Mouse (Mus musculus): ENCODE results near the gene Tubg2.
"Not testable (repeated sequence)": the region's sequence is repeated elsewhere in the genome, so short reads cannot be mapped to it uniquely, and the experiment has no call there.

The Tubg2 gene

DNA sequence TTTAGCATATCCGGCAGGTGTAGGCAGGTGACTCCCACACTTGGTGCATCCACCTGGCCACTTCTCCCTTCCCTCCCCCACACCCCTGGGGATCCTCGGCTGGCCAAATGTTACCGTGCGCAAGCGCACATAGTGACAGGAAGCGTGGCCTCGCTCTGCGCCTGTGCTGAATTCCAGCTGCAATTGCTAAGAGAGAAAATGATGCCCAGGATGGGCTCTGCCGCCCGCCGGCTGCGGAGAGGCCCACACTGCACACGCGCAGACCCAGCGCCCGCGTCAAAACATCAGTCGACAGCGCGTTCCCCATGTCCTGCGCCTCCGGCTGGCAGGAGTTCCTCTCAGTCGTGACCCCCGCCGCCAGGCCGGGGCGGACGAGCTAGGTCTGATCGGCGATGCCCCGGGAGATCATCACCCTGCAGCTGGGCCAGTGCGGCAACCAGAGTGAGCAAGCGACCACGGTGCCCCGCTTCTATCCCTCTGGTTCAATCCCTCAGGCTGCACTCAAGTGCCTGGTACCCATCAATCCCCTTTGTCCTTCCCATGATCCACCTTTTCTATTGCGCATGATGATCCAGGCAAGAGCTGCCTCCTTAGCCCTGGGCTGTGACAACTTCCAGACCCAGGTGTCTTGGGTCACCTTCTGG lies at the start of gene Tubg2:
Gene Tubg2 (plus strand): TSS at position 180 of the 644 bp plus-strand sequence.
- DNase-seq = peak; percentile 74 to 83

DNA sequence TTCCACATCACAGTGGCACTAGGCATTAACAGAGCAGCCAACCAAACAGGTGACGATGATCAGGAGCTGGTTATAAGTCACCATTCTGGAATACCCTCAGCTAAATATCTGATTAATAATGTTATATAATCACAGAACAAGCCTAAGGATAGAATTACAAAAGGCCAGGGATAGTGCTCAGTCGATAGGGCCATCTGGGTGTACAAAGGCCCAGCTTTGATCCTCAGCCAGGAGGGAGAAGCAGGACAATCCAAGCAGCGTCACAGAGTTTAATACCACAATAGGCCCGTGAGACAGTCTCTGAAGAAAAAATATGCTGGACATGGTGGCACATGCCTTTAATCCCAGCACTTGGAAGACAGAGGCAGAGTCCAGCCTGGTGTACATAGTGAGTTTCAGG lies 46.4 kb upstream of the Tubg2 start:
- no peak for DNase-seq

DNA sequence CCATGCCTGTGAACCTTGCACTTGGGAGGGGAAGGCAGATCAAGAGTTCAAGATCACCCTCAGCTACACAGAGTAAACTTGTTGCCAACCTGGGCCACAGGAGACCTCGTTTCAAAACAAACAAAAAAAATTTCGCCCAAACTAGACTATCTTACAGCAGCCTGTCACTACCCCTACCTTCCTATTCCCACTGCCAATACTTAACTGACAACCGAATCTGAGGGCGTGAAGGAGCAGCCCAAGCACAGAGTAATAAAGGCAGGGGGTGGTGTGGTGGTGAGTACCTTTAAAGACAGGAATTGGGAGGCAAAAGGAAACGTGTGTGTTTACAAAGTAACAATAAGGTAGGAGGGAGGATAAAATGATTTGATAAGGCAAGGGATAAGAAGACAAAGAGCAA lies 45.0 kb upstream of the Tubg2 start:
- no peak for DNase-seq

DNA sequence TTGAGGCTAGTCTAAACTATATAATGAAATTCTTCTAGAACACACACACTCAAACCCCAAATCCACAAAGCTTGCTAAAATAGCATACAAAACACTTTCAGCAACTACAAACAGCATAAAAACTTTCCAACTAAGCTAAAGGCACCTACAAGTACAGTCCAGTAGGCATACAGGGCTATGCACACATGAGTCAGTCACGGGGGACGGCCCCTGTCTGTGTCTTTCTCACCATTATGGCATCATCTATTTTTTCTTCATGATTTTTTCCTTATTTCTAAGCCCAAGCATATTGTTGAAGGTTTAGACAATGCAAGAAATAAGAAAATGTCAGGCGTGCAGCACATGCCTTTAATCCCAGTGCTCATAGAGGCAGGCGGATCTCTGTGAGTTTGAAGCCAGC lies 44.5 kb upstream of the Tubg2 start:
- no peak for DNase-seq

DNA sequence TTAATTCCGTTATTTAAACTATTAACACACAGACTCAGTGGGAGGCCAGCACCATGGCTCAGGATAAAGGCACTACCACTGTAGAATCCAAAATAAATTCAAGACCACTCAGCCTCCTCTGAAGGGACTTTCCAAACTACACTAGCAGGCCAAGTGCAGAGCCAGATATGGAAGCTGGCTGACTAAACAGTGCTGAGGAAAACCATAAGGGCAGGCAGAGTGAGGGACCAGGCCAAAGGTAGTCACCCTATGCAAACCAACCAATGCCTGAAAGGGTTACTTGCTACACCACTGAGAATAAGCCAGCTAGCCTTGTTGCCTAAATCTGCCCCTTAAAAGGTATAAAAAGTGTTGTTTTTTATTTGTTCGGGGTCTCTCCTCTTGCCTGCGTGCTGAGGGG lies 43.5 kb upstream of the Tubg2 start:
- DNase-seq = no peak

DNA sequence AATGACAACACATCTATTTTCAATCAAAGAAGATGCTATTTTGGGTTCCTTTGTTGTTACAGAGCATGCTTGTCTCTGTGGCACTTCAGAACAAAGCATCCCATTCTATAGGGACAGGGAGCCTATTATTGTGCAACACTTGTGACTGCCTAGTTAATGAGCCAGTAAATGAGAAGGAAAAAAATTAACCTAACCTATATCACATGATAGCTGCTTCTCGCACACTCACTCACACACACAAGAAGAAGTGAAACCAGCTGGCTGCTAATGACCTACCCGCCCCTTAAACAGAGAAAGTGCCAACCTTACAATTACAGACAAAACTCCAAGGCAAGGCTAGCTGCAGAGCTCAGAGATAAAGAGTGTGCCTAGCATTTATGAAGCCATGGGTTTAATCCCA lies 40.1 kb upstream of the Tubg2 start:
- DNase-seq = peak in 1 of 2 experiments; percentile 12

DNA sequence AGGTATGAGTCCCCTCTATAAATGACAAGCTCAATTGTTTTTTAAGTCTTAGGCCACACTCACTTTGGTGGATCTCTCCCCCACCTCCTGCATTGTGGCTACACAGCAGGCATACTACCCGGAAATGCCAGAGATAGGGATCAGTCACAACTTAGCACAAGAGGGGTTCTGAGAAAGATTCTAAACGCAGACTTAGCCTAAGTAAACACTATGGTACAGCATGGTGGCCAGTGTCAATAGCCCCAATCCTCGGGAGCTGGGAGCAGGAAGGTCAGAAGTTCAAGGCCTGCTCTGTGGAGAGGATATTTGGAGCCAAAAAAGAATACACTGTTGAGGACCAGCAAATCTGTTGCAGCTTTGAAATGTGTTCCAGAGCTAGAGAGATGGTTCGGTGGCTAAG lies 37.6 kb upstream of the Tubg2 start:
- DNase-seq = no peak

DNA sequence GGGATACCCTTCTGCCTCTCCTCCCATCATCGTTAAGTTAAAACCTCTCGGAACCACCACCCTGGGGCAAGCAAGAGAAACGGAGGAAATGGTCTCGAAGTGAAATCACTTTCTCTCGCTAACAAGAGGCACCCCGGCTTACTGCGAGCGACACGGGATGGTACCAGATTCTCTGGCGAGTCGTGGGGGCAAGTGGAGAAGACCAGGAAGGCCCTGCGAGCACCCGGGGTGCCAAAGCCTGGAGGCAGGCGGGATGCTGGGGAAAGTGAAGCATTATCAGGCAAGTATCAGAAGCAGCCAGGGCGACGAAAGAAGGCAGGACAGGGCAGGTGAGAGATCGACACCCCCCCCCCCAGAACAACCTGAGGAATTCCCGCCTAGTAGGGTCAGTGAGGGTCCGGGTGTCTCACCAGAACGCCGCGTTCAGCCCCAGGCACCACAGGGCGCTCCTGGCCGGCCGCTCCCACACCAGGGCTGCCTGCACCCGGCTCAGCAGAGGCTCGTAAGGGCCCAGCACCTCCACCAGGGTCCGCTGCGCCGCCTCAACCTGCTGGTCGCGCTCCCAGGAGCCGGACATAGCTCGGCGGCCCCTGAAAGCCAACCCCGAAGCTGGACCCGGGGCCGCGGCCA lies 36.5 kb upstream of the Tubg2 start:
- DNase-seq = no peak

DNA sequence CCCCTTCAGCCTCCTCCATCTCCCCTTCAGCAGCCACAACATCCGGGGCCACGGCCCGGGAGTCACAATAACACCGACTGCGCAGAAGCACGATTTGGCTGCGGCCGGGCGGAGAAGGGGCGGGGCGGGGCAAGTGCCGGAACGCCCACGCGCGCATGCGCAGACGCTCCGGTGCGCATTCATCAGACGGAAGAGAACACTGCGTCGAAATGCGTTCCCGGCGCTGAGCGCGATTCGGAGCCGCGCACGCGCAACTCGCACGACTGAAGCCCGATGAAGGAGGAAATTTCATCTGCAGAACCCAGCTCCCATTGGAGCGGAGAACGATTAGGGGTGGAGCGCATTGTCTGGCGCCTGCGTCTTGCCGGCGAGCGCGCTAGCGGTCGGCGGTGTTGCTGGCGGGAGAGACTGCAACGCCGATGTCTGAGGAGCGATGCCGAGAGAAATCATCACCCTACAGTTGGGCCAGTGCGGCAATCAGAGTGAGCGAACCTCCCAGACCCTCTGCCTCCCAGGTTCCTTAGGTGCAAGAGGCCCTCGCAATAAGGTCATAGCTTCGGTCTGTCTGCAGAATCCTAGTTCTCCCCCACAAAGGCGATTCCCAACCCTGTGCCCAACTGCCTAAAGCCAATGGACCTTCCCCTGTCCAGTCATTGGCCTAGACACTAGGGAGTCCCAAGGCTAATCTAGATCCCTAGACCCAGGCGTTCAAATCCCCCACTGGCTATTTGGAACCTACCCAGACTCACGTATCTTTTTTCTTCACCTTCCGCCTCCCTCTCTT lies 35.8 kb upstream of the Tubg2 start, which contains the start of the genes Retreg3 and Tubg1:
Gene Retreg3 (minus strand): TSS at position 133 of the 784 bp plus-strand sequence.
Gene Tubg1 (plus strand): TSS at position 178 of the 784 bp plus-strand sequence.
- DNase-seq = peak; percentile 99 to 100

DNA sequence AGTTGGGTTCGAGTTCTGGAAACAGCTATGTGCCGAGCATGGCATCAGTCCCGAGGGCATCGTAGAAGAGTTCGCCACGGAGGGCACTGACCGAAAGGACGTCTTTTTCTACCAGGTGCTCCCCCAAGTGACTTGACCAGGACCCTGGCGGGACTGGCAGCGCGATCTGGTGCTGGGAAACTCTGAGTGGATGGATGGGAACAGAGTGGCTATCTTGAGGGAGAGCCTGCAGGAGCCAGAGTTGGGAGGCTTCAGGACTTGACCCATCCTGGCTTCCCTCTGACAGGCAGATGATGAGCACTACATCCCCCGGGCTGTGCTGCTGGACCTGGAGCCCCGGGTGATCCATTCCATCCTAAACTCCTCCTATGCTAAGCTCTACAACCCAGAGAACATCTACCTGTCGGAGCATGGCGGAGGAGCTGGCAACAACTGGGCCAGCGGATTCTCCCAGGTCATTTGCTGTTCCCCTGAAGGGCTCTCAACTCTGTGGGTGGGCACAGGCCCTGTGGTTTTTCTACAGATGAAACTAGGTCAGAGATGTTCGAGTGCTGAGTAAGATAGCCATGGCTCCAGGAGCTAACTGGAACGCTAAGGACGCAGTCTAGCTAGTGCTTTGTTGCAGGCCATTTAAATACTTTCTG lies 35.0 kb upstream of the Tubg2 start:
- no peak for DNase-seq

DNA sequence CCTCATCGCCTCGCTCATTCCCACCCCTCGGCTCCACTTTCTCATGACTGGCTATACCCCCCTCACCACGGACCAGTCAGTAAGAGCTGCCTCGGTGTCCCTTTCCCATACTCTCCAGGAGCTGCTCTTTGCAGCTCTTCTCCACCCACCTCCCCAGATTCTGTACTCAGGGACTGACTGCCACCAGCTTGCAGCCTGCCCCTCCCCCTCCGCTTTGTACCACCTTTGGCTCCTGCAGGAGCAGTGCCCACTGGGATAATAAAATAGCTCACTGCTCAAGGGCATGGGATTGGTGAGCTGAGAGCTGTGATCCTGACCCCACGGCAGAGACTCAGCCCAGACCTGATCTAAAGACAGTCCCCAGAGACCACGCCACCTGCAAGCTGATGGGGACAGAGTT lies 31.2 kb upstream of the Tubg2 start:
- DNase-seq = peak in 1 of 2 experiments; percentile 25

DNA sequence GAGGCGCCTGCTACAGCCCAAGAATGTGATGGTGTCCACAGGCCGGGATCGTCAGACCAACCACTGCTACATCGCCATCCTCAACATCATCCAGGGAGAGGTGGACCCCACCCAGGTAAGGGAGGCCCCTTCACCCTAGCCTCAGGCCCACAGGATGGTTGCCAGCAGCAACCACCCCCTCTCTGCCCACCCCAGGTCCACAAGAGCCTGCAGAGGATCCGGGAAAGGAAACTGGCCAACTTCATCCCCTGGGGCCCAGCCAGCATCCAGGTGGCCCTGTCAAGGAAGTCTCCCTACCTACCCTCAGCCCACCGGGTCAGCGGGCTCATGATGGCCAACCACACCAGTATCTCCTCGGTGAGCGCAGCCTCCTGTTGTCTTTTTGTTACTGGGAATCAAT lies 30.7 kb upstream of the Tubg2 start:
- DNase-seq = not testable (repeated sequence)

DNA sequence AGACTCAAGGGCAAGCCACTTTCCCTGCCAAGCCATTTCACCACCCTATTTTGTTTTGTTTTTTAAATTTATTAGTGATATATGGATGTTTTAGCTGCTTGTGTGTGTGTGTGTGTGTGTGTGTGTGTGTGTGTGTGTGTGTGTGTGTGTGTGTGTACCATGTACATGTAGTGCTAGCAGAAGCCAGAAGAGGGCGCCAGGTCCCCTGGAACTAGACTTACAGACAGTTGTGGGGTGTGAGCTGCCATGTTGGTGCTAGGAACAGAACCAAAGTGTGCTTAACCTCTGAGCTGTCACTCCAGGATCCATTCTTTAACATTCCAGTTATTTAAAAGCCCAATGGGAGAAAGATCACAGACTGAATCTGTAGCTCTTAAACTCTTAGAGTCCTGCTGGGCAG lies 28.6 kb upstream of the Tubg2 start:
- peak; percentile 30 to 49 for DNase-seq

DNA sequence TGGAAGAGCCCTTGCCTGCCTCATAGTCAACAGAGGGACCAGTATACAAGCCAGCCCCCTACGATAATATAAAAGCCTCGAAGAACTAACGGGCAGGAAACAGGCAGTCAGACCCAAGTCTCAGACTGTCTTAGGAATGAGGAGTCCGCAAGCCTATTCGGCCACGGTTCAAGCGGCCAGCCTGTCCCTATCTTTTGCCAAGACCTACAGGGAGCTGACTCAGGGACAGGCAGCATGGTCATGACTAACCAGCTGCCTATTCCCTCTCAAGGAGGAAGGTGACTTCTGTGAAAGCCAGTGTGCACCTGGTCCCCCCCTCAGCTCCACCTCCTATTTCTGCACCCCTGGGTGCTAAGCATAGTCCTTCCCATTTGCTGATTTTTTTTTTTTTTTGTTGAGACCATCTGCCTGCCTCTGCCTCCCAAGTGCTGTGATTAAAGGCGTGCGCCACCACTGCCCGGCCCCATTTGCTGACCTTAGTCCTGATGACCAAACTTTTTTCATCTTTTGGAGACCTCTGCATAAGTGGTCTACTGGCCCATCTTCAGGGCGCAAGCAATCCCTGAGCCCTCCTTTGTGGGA lies 26.6 kb upstream of the Tubg2 start:
- no peak for DNase-seq

DNA sequence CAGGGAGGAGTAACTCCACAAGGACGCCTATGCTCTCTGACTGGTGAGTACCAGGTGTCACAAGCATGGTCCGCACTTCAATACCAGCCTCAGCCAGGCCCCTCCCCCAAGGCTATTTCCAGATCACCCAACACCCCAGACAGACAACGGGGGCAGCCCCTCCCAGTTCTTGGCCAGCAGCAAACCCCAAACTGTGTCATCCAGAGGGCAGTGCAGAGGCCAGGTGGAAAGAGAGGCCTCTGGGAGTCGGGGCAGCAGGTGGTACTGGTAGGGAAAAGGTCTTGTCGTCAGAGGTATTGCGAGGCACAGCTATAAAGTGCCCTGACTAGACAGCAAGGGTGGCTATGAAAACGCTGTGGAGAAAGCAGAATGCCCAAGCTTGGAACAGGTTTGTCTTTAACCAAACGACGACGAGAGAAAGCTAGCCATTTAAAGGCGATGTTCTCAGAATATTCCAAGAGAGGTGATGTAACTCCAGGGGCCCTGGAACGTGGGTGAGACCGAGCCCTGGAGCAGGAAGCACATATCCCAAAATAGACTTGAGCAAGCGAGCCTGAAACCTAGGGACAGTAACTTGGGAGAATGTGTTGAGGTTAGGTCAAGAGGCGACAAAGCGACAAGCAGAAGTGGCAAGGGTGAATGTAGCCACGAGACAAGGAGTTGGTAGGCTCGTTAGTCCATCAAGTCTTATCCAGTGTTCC lies 25.5 kb upstream of the Tubg2 start:
- peak in 1 of 2 experiments; percentile 28 for DNase-seq

DNA sequence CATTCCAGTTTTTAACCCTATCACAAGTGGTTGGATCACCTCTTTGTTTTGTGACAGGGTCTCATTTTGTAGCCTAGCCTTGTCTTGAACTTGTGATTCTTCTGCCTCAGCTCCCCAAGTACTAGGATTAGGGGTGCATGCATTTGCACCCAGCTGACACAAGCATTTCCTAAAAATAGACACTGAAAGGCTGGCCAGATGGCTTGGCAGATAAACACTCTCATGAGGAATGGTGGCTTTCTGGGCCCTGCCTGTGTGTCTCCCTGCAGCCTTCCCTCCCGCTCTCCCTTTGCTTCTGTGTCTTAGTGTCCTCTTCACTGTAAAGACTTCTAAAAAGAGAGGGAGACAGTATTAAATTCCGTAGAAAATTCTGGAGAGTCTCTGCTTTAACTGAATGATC lies 24.5 kb upstream of the Tubg2 start:
- DNase-seq = no peak

DNA sequence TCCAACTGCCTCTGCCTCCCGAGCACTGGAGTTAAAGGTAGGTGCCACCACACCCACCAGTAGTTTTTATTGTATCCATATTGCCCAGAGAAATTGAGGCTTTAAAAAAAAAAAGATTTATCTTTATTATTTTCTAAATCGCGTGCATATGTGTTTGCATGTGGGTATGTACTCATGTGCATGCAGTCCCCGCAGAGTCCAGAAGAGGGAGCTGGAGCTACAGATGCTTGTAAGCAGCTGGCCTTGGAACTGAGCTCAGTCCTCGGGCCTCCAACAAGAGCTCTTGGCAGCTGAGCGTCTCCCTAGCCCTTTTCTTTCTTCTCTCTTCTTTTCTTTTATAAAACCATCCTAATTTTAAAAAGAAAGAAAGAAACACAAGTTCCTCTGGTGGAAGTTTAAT lies 24.0 kb upstream of the Tubg2 start:
- peak; percentile 68 to 72 for DNase-seq

DNA sequence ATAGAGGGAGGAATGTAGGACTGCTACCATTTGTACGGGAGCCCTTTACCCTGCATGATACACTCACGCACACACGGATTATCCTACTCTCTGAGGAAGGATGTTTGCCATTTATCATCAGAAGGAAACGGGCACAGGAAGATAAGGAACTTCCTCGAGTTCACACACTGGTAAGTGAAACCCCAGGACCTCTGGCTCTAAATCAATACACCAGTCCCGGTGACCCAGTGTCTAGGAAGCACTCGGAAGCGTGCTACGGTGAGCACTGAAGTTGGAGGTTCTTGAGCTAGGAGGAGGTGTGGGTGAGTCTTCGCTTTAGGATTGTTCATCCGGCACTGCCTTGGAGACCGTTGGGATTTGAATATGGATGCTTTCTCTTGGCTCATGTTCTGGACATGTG lies 22.7 kb upstream of the Tubg2 start:
- peak in 1 of 2 experiments; percentile 37 for DNase-seq

DNA sequence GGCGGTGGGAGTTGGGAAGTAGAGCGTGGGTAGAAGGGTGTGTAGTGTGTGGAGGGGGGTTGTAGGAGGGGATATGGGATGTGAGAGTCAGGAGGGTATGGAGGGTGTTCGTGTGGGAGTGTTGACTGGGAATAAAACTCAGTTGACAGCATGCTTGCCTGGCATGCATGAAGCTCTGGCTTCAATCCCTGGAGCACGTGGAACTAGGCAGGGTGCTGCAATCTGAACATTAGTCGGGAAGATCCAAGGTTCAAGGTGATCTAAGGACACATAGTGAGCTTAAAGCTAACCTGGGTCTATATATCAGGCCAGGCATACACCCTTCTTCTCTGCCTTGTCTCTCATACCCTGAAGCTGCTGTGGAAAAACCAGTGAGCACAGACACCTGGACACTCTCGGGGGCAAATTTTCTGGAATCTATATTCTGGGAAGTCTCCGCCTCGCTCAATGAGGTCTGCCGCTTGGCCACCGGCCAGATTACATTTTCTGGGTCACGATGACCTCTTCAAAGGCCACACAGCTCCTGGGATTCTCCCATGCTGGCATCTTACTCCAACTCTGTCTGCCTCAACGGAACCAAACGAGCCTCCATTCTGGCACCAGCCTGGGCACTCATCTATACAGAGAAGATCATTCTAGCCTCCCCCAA lies 21.4 kb upstream of the Tubg2 start:
- no peak for DNase-seq

DNA sequence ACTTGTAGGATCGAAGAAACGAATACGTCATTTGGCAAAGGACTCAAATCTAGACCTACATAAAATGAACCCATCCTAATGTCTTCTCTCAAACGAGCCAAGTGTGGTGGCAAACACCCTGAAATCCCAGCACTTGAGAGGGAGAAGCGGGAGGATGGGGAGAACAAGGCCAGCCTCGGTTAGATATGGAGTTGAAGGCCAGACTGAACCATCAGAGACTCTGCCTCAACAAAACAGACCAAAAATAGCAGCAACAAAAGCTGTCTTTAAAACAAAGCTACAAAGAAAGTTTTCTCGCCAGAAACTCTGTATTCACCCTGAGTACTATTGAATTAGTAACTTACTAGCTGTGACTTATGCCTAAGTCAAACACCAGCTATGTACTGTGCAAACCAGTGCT lies 18.7 kb upstream of the Tubg2 start:
- DNase-seq = no peak

DNA sequence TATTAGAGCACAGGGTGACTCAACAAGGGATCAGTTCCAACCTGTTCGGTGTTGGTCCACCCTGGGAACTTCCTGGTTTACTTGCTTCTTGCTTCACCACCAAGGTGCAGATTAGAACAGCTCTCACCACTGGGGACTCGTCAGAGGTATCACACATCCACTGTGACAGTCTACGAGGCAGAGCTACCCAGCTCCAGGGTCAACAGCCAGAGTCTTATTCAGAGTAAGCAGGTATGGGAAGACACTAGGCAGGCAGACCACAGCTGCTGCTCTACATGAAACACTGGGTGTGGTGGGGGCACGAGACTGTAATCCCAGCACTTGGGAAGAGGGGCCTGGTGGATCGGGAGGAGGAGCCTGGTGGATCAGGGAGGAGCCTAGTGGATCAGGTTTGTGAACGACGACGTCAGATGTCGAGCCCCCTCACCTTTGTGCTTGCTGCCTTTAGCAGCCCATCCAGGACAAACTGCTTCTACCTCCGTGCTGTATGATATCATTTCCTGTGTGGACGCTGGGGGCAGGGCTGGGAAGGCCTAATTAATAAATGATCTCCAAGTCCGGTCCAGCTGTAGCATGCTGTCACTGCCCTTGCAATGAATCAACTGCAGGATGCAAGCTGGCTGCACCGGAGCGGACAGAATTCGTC lies 17.0 kb upstream of the Tubg2 start:
- DNase-seq = peak; percentile 80 to 87
